Mouse (Mus musculus) heart, postnatal 14 days (tissue): Measurements from ENCODE around the gene Fmo6. TPM values are rescaled to one million over a fixed set of nuclear protein-coding genes. Genes with fewer than 3 reads are reported as not detected.

Experiments
- DNase-seq, 2 experiments: peaks; one replicate each; pipeline ENCODE4 v3.0.0; 2021 to 2022
- intact Hi-C: fragments of 180-260 bp; cut with DNase I; formaldehyde crosslinking; loops from one replicate; pipeline ENCODE4 v1.15.1; 2025
- total RNA-seq, 2 experiments: library from RNA; stranded (reverse); gene quantifications; 2 replicates each; pipeline ENCODE4 v1.2.3; 2021

The Fmo6 gene
- total RNA-seq, 2 experiments from 2014 or later: not detected

DNA sequence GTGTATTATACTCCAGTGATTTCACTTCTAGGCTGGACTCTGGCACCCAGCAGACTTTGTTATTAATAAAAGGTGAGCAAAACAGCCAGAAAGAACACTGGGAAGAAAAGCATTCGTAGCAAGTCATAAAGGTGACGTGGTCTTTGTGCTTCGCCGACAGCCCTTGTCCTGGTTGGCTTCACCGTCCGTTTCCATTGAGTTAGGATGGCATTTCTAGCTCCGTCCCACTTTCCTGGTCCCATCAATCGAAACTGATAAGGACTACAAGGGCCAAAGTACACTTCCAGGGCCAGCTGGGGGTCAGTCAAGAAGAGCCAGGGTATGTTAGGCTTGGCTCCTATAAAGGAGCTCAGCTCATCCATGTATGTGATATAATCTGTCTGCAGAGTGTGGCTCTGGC is 20.7 kb downstream of the Fmo6 start:
- intact Hi-C loops: no loop called here
- no peak for DNase-seq

DNA sequence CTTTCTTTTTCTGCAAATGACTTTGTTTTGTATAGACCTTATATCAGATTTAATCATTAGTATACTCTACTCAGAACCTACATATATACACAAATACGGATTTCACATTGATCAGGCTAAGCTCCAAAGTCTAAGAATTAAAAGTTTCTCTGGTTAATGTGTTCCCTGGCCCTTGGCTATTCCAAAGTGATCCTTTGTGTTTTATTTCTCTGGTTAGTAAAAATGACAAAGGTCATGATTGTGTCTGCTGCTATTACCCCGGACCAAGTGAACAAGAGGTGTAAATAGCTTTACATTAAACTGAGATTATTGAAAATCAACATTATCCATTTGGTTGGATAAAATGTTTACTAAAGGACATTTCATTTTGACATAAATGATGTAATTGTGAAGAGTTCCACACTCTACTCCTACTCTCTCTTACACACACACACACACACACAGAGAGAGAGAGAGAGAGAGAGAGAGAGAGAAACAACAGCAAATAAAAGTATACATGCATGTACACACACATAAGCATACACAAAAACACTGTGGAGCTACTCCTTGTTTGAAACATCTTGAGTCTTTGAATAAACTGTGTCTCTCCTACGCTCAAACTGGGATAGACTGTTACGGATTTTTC is 22.3 kb downstream of the Fmo6 start:
- DNase-seq: no peak
- intact Hi-C loops: no loop called here

DNA sequence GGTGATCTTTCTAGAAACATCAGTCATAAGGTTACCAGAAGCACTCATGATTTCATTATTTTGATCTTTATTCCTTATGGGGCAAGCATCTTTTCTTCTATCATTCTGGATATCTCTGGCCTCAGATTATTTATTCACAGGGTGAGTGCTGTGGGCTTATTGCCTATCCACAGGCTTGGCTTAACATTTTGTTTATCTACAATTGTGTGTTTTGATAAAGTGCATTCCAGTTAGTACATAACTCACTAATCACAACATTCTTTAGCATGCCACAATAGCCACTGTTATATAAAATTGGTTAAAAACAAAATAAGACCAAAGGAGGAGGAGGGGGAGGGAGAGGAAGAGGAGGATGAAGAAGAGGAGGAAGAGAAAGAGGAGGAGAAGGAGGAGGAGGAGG is 25.2 kb downstream of the Fmo6 start:
- intact Hi-C loops: no loop called here

DNA sequence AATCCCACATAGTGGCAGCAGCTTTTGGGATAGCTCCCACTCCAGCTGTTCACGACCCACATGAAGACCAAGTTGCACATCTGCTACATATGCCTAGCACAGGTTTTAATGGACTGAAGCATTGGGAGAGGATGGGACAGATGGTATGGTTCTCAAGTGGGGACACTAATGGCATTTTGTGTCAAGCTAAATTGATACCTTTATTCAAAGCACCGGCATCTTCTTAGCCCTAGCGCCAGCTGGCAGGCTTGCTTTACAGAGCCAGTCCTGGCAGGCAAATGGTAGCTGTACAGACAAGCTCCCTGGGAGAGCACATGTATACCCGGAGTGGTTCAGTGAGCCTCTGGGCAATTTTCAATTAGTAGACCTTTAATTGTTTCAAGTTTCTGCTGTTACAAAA is 35.4 kb downstream of the Fmo6 start:
- no peak for DNase-seq
- intact Hi-C loops: no loop called here

More for the DNA sequence above, 25.2 kb downstream of the Fmo6 start:
- DNase-seq: no peak

DNA sequence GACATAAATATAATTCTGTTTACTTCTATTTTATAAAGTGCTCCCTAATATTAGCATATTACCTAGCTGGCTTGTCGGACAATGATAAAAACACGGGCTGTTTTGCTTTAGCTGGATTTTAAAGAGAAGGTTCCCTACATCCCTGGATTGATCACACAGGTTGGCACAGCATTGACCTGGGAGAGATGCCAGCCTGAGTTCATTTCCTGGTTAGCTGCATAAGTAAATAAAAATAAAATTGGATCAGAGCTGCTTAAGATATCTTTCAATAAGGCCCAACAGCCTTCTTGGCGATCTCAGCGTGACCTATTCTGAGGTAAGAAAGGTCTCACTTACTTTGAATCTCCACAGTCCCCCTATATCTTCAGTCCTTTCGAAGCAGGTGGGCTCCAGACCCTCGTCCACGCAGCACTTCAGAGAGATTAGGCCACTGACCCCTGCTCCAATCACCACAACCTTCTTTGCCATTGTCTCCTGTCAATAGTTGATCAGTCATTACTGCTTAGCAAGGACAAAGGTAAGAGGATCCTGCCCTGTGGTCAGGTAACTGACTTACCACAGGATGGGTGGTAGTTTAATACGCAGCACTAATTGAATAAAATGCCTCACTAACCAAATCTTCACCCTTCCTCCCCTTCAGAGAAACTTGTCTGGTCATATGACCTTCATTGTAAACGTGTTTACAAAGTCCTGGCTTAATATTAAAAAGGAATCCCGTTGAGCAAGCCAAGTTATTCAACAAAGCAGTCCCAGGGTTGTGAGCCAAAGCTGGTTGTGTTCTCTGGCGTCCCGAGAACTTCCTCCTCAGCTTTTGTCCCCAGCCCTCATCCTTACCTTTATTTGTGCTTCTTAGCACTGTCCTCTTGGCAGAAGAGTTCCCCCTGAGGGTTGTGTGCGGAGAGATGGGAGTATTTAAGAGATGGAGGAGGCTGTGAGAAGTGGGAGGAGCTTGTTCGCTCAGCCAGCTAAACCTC is 39.2 kb downstream of the Fmo6 start, which contains the start of gene Fmo2:
Gene Fmo2 (minus strand): TSS at position 889 of the 974 bp plus-strand sequence.
- peak; percentile 18 to 50 for DNase-seq
- intact Hi-C loops: loop anchor here (2.0 kb wide), 2 partner anchors 159 to 173 kb away; no protein-coding TSS in a partner anchor

DNA sequence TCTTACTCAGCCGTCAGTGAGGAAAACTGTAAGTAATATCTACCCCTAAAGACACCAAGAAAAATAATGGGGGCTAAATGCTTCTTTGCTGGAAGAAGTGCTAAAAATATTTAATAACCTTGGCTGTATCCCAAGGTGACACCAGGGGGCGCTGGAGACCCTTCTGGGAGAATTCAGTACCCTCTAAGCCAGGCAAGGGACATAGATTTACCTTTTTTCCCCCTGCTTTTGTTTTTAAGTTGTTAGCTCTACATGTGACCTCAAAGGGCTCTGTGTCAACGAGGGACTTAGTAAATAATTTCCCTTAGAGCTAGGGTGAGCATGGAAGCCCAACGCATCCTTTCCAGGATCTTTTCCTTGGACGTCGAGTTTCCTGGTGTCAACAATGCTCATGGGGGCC is 41.4 kb downstream of the Fmo6 start:
- DNase-seq: peak; percentile 78 to 84
- intact Hi-C loops: loop anchor here (2.0 kb wide), 2 partner anchors 161 to 175 kb away; no protein-coding TSS in a partner anchor

DNA sequence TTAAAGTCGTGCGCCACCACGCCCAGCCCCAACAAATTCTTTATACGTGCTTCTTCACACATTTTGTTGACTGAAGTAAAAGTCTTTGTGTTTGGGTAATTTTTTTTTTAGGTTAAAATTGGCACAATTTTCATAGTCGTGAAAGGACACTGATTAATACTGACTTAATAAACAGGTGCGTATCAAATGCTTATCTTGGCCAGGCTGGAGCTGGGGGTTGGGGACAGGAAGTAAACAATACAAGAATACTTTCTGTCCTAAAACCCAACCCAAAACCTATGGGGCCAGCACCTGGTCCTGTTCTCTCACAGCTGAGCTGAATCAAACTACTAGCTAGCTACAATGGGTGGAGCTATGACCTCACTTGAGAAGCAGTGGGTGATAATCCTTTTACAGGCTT is 44.3 kb downstream of the Fmo6 start:
- DNase-seq: no peak
- intact Hi-C loops: no loop called here

DNA sequence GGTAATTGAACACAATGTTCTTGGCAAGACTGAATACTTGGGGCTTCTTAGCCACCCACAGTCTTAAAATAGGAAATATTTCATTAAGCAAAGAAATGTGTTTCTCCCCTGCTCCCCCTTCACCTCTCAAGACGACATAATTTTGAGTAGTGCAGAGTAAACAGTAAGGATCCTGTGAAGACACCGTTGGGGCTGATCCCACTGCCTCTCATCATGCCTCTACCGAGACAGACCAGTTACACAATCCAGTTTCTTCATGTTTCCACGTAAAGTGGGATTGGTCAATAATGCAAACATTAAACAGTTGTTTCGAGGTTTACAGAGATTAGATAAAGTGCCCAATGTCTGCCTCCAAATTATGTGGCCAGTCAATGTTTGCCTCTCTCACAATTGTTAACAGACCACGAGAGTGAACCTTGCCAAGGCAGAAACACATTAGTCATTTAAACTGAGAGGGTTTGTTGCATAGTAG is 45.3 kb downstream of the Fmo6 start:
- intact Hi-C loops: no loop called here
- no peak for DNase-seq

DNA sequence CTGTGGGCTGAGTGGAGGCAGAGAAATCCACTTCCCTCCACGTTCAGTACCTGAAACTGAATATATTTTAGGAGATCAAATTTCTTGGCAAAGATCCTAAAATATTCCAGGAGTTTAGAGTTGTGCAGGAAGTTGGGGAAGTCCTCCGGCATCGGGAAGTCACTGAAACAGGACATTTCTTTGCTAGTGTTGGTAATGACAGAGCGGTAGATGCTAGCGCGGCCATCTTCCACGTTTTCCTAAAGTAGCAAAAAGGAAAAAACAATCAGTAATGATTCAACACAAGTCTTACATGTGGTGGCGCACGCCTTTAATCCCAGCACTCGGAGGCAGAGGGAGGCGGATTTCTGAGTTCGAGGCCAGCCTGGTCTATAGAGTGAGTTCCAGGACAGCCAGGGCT is 48.7 kb downstream of the Fmo6 start:
- no peak for DNase-seq
- intact Hi-C loops: no loop called here

DNA sequence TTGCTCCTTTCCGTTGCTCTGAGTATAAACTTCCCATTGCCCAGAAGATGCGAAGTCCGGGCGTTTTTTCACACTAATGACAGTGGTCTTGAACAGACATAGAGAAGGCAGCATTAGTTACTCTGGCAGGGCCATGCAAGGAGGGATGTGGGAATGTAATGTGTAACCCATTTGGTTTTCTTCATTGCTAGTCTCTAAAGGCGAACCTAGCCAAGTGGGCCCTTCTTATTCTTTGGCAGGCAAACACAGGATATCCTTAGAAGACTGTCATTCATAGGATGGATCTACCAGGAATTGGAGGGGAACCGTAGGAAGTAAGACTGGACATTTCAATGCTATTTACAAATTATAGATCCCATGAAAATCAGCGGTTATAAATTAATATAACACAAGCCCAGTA is 49.7 kb downstream of the Fmo6 start:
- DNase-seq: no peak
- intact Hi-C loops: no loop called here

DNA sequence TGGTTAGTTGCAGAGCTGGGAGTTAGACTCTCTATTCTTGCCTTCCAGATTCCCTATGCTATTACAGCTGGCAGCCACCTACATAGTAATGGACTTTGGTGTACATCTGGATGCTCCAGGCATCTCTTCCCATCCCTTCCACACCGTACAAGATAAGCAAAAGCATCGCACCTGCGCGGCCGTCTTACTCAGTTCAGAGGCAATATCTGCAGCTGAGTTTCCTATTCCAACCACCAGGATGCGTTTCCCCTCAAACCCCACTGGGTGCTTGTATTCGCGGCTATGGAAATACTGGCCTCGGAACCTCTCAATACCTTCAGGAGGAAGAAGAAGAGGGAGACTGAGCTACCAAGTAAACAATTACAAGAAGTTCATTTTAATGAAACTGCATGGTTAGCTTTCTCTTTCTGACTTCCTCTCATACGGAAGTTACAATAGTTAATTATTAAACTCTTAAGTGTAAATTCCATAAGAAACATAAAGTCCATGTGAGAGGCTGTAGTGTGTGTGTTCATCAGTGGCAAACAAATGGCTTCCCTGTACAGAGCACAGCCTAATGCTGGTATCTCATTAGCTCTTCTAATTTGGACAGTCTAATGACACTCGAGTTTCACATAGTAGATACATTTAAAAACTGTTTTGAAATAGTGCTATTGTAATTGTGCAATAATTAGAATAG is 51.0 kb downstream of the Fmo6 start:
- intact Hi-C loops: no loop called here
- no peak for DNase-seq

DNA sequence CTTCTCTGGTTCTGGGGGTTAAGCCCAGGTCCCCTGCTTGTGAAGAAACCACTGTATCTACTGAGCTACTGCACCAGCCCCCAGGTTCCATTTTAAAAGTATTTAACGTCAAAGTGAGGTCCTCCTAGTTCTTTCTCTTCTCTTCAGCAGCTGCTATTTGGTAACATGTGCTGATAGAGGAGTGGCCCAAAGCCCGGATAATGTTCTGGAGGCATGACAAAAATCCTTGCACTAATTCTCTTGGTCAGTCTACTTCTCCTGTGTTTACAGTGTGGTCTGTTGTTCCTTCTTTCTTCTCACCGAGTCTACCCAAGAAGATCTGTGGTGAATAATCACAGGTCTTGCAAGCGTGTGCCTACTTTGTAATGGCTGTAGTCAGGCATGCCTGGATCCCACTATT is 54.6 kb downstream of the Fmo6 start:
- peak in 1 of 2 experiments; percentile 34 for DNase-seq
- intact Hi-C loops: loop anchor here (5.0 kb wide), 1 partner anchor 65 kb away; no protein-coding TSS in a partner anchor

DNA sequence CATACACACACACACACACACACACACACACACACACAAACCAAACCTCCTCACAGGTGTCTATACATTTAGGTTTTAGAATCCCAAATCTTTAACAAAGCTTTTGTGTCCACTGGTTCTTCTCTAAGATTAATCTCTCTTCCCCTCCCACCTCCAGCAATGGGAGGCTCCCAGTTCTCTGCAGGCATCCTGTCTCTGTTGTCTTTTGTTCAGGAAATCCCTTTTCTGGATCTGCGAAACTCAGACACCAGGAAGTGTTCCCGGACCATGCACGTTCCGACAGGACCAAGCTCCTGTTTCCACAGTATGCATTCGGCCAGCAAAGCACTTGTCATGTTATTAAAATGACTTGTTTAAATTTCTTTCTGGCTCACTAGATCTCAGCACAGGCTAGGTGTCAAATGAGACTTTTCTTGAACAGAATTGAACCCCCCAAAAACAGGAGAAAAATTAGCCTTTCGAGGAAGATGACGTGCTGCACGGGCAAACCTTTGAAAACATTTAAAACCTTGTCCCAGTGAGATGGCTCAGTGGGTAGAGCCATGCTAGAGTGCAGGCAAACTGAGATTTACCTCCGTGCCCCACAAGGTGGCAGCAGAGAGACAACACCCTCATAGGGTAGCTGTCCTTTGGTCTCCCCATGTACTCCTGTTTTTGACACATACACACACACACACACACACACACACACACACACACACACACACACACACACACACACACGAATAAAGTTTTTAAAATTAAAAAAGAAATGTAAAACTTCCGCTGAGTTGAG is 57.5 kb downstream of the Fmo6 start:
- intact Hi-C loops: loop anchor here (5.0 kb wide), 1 partner anchor 62 kb away; no protein-coding TSS in a partner anchor
- DNase-seq: peak; percentile 63 to 73

DNA sequence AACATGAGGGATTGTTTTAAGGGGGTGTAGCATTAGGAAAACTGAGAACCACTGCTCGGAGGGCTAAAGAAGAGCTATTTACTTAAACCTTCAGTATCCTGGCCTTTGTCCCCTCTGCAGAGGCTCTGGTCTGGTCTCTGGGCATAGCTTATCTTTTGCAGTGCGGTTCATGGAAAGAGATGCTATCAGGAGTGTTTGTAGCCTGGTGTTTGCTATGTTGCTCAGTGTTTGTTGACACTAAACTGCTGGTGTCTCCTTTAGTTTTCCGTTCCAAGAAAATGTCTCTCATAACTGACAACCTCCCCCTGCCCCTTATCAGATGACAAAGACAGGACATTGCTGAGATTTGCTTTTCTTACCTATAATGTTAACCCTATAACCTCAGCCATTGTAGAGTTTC is 62.2 kb downstream of the Fmo6 start:
- intact Hi-C loops: no loop called here
- no peak for DNase-seq

DNA sequence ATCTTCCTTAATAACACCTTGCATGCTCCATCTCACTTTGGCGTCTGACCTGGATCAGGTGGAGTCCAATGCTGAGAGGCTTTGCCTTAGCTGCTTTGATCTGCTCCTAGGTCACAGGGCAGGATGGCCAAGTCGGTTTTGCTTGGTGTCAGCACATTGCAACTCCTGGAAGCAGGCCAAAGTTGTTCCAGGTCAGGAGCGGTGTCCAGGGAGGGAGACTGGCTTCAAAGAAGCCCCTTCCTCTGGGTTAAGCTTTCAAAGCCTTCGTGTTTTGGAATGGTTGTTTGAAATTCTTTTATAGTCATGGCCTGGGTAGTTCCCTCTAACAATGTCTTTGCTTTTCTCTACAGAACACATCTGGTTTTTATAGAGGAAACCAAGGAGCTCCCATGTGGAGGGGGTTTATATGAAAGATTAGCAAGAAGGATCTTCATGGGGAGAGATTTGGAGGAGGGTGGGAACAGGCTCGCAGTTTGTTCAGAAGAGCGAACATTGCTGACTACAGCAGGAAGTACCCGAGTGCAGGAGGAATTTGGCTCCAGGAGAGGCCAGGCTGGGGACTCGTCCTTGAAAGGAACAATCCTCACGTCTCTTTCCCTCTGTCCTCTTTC is 65.5 kb downstream of the Fmo6 start:
- peak; percentile 14 to 16 for DNase-seq
- intact Hi-C loops: no loop called here

DNA sequence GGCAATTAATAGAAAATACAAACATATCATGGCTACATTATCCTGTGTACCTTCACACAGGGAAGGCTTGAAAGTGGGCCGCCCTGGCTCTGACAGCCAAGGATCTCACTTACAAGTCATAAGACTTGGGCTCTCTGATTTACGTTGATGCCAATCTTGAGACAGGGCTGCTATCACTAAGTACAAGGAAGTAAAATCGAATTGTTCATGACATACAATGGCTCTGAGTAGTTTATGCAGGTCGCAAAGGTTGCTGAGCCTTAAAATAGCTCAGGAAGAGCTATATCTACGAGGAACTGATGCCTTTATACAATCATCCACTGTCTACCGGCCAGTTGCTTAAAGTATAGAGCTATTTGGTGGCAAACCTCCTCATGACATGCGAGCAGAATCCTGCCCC is 66.3 kb downstream of the Fmo6 start:
- intact Hi-C loops: no loop called here
- DNase-seq: no peak

DNA sequence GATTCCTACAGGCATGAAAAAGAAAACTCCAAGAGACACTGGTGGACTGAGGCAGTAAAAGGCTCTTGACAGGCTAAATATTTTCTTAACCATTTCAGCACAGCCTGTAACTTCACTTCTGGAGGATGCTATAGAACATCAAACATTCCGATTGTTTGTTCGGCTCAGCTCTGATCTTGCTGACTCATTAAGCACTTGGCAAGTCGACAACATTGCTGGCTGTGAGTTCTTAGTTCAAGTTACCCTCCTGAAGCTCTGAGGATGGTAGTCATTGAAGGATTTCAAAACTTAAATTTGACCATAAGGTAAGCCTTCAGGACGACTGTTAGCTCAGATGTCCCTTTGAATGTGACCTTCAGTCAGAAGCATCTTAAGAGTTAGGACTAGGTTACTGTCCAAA is 69.9 kb downstream of the Fmo6 start:
- intact Hi-C loops: no loop called here
- DNase-seq: no peak
